Comparison of ENCODE assay signal across 29 mouse cellular contexts in the genomic region with DNA sequence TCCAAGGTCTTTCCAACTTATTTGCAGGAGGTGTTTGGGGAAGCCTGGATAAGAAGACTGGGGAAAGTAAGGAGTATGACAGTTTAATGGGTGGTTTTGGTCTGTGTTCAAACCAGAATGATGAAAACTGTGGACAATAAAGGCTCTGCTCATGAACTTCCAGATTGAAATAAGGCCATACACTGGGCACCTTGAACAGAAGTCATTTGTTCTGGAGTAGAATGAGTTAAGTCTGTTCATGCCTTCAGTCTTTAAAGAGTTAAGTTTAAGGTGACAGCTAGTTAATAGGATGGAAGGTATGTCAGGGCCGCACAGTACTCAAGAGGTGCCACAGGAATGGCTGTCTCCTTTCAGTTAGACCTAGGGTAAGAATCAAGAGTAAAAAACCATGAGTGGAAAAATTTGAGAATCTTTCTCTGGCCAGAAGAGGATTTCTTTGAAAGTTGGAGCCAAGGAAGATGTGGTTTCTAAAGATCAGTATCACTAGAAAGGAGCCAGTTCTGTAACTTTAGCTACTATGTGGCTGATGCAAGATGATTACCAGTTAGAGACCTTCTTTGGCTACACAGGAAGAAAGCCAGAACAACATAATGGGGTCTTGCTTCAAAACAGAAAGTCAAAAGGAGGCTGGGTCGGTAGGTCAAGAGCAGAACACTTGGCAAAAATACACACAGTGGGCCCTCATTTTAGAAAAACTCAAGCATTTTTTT. TPM values are rescaled to one million over a fixed set of nuclear protein-coding genes. Genes with fewer than 3 reads are reported as not detected.
"Had no signal": no experiment of that assay in that cellular context is flagged by ENCODE, and none has a peak within 500 bp of the region (broad histone marks: within the 10 kb centered on the region; RNA-seq: fewer than 3 reads in every experiment).

No protein-coding gene starts in this region.

- H3K4me2 ChIP-seq: embryonic facial prominence, embryonic 12.5 days; embryonic facial prominence, embryonic 13.5 days; embryonic facial prominence, embryonic 15.5 days; forebrain, embryonic 12.5 days; forebrain, embryonic 13.5 days; forebrain, embryonic 15.5 days had no signal

- H3K27ac ChIP-seq: embryonic facial prominence, embryonic 12.5 days; embryonic facial prominence, embryonic 13.5 days; embryonic facial prominence, embryonic 15.5 days; forebrain, embryonic 10.5 days; forebrain, embryonic 12.5 days; forebrain, embryonic 13.5 days; forebrain, embryonic 15.5 days; gastrocnemius, adult 2 months; heart, adult 2 months; heart, embryonic 10.5 days had no signal

- H3K4me3 ChIP-seq: embryonic facial prominence, embryonic 12.5 days; embryonic facial prominence, embryonic 13.5 days; embryonic facial prominence, embryonic 15.5 days; erythroblast, embryonic 14.5 days; forebrain, embryonic 10.5 days; forebrain, embryonic 12.5 days; forebrain, embryonic 13.5 days; forebrain, embryonic 15.5 days; gastrocnemius, adult 2 months; heart, adult 2 months; heart, embryonic 10.5 days had no signal

- H3K9ac ChIP-seq: embryonic facial prominence, embryonic 12.5 days; embryonic facial prominence, embryonic 13.5 days; embryonic facial prominence, embryonic 15.5 days; forebrain, embryonic 12.5 days; forebrain, embryonic 13.5 days; forebrain, embryonic 15.5 days; forebrain, postnatal 0 days had no signal

- H3K9me3 ChIP-seq: embryonic facial prominence, embryonic 12.5 days; embryonic facial prominence, embryonic 13.5 days; embryonic facial prominence, embryonic 15.5 days; forebrain, embryonic 10.5 days; forebrain, embryonic 12.5 days; forebrain, embryonic 13.5 days; forebrain, embryonic 15.5 days; heart, embryonic 10.5 days had no signal

- H3K27me3 ChIP-seq: embryonic facial prominence, embryonic 12.5 days; embryonic facial prominence, embryonic 13.5 days; embryonic facial prominence, embryonic 15.5 days; forebrain, embryonic 12.5 days; forebrain, embryonic 13.5 days; forebrain, embryonic 15.5 days had no signal

- DNase-seq: cerebellum, adult 9-10 months; cerebellum, adult 9-11 months; cerebellum, postnatal 10 days; cerebellum, postnatal 14 days; cerebellum, postnatal 25 days; cerebellum, postnatal 36 days; embryo, embryonic 11 days; forebrain, postnatal 0 days; gastrocnemius, adult 2 months; gastrocnemius, postnatal 10 days; gastrocnemius, postnatal 14 days; gastrocnemius, postnatal 25 days; gastrocnemius, postnatal 36 days; heart, adult 11 months; heart, adult 18-20 months; heart, adult 2 months had no signal

- H3K36me3 ChIP-seq: embryonic facial prominence, embryonic 12.5 days; embryonic facial prominence, embryonic 13.5 days; embryonic facial prominence, embryonic 15.5 days; forebrain, embryonic 10.5 days; forebrain, embryonic 12.5 days; forebrain, embryonic 15.5 days; heart, embryonic 10.5 days had no signal

- H3K4me1 ChIP-seq: embryonic facial prominence, embryonic 12.5 days; embryonic facial prominence, embryonic 13.5 days; embryonic facial prominence, embryonic 15.5 days; forebrain, embryonic 10.5 days; forebrain, embryonic 12.5 days; forebrain, embryonic 13.5 days; forebrain, embryonic 15.5 days; heart, embryonic 10.5 days had no signal

- ATAC-seq: forebrain, embryonic 13.5 days; forebrain, embryonic 14.5 days; forebrain, embryonic 15.5 days; forebrain, embryonic 16.5 days; forebrain, postnatal 0 days had no signal

RNA-seq across cellular contexts. Expression of a gene that starts 33.2 kb away (rescaled TPM):
- total RNA-seq: common myeloid progenitor, adult 5-6 weeks; granulocyte monocyte progenitor cell, adult 5-6 weeks had no signal
- polyA plus RNA-seq: erythroblast, embryonic 14.5 days had no signal
